Mouse (Mus musculus) v-Abl transformed pro-B cells (cell line): ENCODE results near the gene Neil1.

ENCODE experiments used
- in situ Hi-C, 2 experiments: fragments of 400-800 bp; cut with MboI; formaldehyde crosslinking; loops; one replicate each; pipeline ENCODE4 v1.15.1; 2025; ENCODE audit not compliant: unreplicated experiment in 2 of 2

The Neil1 gene

GRCm38 (mm10) chr9:57141417-57142353 is 6.4 kb downstream of the Neil1 start:
- in situ Hi-C loops = no loop called here

GRCm38 (mm10) chr9:57139571-57139970 is 8.5 kb downstream of the Neil1 start:
- in situ Hi-C loops = no loop called here

DNA sequence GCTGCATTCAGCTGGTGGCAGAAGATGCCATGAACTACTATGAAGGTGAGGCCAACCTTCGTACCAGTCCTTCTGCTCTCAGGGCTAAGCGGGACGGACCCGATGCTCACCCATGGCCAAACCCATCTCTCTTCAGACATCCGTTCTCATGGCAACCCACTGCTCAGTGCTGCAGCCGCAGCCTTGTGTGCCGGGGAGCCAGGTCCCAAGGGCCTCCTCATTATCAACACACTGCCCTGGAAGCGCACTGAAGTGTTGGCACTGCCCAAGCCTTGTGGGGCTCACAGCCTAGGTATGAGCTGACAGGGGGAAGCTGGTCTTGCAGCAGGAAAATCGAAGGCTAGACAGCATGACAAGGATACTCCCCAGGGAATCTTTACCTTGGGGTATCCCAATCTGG is 9.0 kb downstream of the Neil1 start:
- in situ Hi-C loops = no loop called here

DNA sequence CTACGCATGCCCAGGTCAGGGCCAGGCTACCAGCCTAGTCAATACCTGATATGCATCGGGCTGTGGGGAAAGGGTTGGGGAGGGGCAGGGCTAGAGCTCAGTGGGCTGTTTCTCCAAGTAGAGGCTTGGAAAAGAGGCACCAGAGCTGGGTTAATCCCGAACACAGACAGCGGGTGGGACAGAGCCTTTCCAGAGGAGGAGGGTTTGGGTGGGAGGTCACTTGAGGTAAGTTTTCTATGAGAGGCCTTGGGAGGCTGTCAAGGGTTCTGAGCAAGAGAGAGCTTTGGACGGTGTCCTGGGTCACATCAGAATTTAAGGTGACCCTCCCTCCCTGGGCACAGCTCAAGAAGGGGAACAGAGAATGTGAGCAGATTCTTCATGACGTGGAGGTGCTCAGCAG is 9.6 kb downstream of the Neil1 start:
- in situ Hi-C loops = no loop called here

- in situ Hi-C loops = no loop called here
Observed at GRCm38 (mm10) chr9:57137777-57138176, 10.3 kb downstream of the Neil1 start.

DNA sequence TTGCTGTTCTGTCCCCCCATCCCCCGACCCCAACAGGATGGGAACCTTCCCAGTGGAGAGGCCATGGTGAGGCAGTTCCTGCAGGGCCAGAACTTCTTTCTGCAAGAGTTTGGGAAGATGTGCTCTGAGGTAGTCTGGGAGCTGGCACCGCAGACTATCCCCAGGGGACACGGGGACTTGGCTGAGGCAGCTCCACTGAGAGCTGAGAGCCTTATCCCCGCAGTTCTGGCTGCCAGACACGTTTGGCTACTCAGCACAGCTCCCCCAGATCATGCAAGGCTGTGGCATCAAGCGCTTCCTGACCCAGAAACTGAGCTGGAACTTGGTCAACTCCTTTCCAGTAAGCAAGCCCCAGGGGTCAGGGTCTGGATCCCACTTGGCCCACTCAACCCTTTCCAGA is 10.9 kb downstream of the Neil1 start:
- in situ Hi-C loops = no loop called here

GRCm38 (mm10) chr9:57130577-57131433 is 17.3 kb downstream of the Neil1 start, which contains the start of gene Man2c1:
Gene Man2c1 (plus strand): TSS chr9:57130690.
- in situ Hi-C loops = loop anchor here (5.0 kb wide), 3 partner anchors 74 to 204 kb away; partner anchors contain the start of genes Imp3 (in 1 of the 2) and Snx33 (in 1 of the 2)

DNA sequence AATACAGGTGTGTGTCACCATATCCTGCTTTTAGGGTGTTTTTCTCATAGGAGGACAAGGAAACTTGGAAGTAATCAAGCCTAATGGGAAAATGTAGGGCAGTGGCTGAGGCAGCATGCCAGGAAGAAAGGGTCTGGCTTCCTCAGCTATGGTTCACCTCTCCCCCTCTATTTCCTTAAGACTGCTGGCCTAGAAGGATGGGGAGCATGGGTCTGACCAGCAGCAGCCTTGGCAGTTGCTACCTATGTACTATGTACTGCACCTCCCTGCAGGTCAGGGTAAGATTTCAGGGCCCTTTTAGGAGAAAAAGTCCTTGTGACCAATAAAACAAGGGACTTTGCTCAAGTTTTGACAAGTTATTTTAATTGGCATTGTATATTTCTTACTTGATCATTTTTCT is 18.5 kb downstream of the Neil1 start:
- in situ Hi-C loops = loop anchor here (5.0 kb wide), 3 partner anchors 72 to 202 kb away; partner anchors contain the start of genes Imp3 (in 1 of the 2) and Snx33 (in 1 of the 2)

- in situ Hi-C loops = no loop called here
Observed at GRCm38 (mm10) chr9:57117261-57117755, 30.8 kb downstream of the Neil1 start.
